1 mouse cellular context compared by ENCODE assay signal in the genomic region with DNA sequence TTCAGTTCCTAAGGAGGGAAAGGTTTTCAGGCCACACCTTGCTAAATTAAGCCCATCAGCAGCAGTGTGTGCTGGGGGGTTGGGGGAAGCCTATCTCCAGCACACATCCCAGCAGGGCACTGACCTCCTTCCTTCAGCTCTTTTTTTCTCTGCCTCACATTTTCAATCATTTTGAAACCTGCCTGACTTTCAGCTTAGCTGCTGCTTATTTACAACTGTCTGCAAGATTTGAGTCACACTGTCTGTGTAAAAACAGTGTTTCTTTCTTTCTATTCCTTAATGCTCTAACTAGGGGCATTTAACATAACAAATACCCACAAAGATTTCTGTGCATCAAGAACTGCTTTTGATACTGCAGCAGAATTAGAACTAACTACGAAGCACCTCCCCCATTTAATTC.
TF ChIP-seq lines count a peak whose summit lies in the region.

No protein-coding gene starts in this region.

TF ChIP-seq in CH12.LX, 34 proteins besides CTCF, POLR2A, EP300 and RAD21 (continued from another document):
- TF ChIP-seq BHLHE40 (IDR thresholded peaks at IDR 0.05; ENCODE audit: low read depth, low read length) (0 out of 2 replicates have a peak, but pooled peaks have one; percentile 56), KAT2A (IDR thresholded peaks at IDR 0.05; ENCODE audit: insufficient replicate concordance, low read length) (no peak), CHD2 (IDR thresholded peaks at IDR 0.05; ENCODE audit: low read length) (0 out of 2 replicates have a peak, but pooled peaks have one; percentile 36), JUN (IDR thresholded peaks at IDR 0.05; ENCODE audit: insufficient read depth, low read depth, low read length) (peak; percentile 42), SIN3A (IDR thresholded peaks at IDR 0.05; ENCODE audit: low read length) (no peak), ZNF384 (IDR thresholded peaks at IDR 0.05; ENCODE audit: low read depth, low read length) (peak; percentile 84), TBP (conservative IDR thresholded peaks at IDR 0.05; ENCODE audit: low read depth, low read length) (no peak)
TF ChIP-seq in CH12.LX: peak in this region for 9.
